Mouse (Mus musculus) hindbrain, embryonic 11.5 days (tissue): ENCODE data around the gene Arid1b. TPM values are rescaled to one million over a fixed set of nuclear protein-coding genes. Genes with fewer than 3 reads are reported as not detected.

Experiments used
- ATAC-seq: fragments of 200-750 bp; cut with Nextera tagmentation; 2 replicates; pipeline ENCODE4 v1.8.0; 2017; ENCODE audit warnings: mild to moderate bottlenecking, moderate TSS enrichment, moderate library complexity; ENCODE audit not compliant: low FRiP score
- DNase-seq: peaks from one replicate; pipeline ENCODE4 v3.0.0-alpha.2; 2015; ENCODE audit warnings: low spot score
- H3K27ac ChIP-seq: fragments of 300-500 bp; sonication (generic); 2 replicates; pipeline ENCODE4 v1.5.1; 2014; ENCODE audit warnings: mild to moderate bottlenecking, low read depth, low read length
- H3K27me3 ChIP-seq: fragments of 300-500 bp; sonication (generic); 2 replicates; pipeline ENCODE4 v1.6.1; 2014; ENCODE audit warnings: mild to moderate bottlenecking, low read length, moderate library complexity, mixed read lengths; ENCODE audit not compliant: control insufficient read depth, insufficient read depth
- H3K36me3 ChIP-seq: fragments of 300-500 bp; sonication (generic); 2 replicates; pipeline ENCODE4 v1.6.1; 2014; ENCODE audit warnings: mild to moderate bottlenecking, low read length, moderate library complexity, mixed read lengths; ENCODE audit not compliant: control insufficient read depth, insufficient read depth
- H3K4me1 ChIP-seq: fragments of 300-500 bp; sonication (generic); replicated peaks from 2 replicates; pipeline ENCODE4 v1.6.1; 2014; ENCODE audit warnings: low read length, mixed read lengths; ENCODE audit not compliant: control insufficient read depth, insufficient read depth
- H3K4me2 ChIP-seq: fragments of 300-500 bp; sonication (generic); replicated peaks from 2 replicates; pipeline ENCODE4 v1.6.1; 2014; ENCODE audit warnings: mild to moderate bottlenecking, low read depth, low read length
- H3K4me3 ChIP-seq: fragments of 300-500 bp; sonication (generic); 2 replicates; pipeline ENCODE4 v1.5.1; 2014; ENCODE audit warnings: low read depth, low read length
- H3K9ac ChIP-seq: fragments of 300-500 bp; sonication (generic); 2 replicates; pipeline ENCODE4 v1.6.1; 2014; ENCODE audit warnings: low read depth, low read length
- H3K9me3 ChIP-seq: fragments of 300-500 bp; sonication (generic); 2 replicates; pipeline ENCODE4 v1.6.1; 2016; ENCODE audit warnings: low read length; ENCODE audit not compliant: control insufficient read depth
- WGBS: fragments of 180-500 bp; shearing (Covaris S2); extraction: QIAGEN DNeasy Blood & Tissue Kit; methylation state at CpG from one replicate; pipeline ENCODE4 v1.1.7; 2014; 5-methylcytosine and 5-hydroxymethylcytosine counted together
- polyA plus RNA-seq: library from polyadenylated mRNA; unstranded; fragments of >200 nt; fragmentation: Nextera tagmentation; extraction: Ambion mirVana; gene quantifications from 2 replicates; pipeline ENCODE4 v1.2.1, GENCODE M21; 2014

The Arid1b gene
- polyA plus RNA-seq, 1 experiment from 2014 or later = 18.6 TPM

- no peak overlapping the region for H3K27ac ChIP-seq
- no peak overlapping the region for H3K9ac ChIP-seq
- no peak overlapping the region for H3K4me2 ChIP-seq
- ATAC-seq (no peak), DNase-seq (no peak)
- no peaks in the 10 kb centered on the region for H3K9me3 ChIP-seq
- peaks cover 3% of the 10 kb centered on the region; the same call in 1 of the 2 replicates for H3K4me1 ChIP-seq
- H3K4me3 ChIP-seq = no peak overlapping the region
- no peaks in the 10 kb centered on the region for H3K36me3 ChIP-seq
- H3K27me3 ChIP-seq = no peaks in the 10 kb centered on the region
- WGBS = 73% methylated on average over 6 of the region's 6 CpGs
These were observed 224.9 kb downstream of the Arid1b start for GRCm38 (mm10) chr17:5218955-5219557.

- no peak overlapping the region for H3K9ac ChIP-seq
- H3K9me3 ChIP-seq = no peaks in the 10 kb centered on the region
- no peaks in the 10 kb centered on the region for H3K27me3 ChIP-seq
- H3K4me2 ChIP-seq = no peak overlapping the region
- no peaks in the 10 kb centered on the region for H3K36me3 ChIP-seq
- DNase-seq = no peak
- peaks cover 3% of the 10 kb centered on the region; the same call in 1 of the 2 replicates for H3K4me1 ChIP-seq
- no peak overlapping the region for H3K27ac ChIP-seq
- ATAC-seq = no peak
- H3K4me3 ChIP-seq = no peak overlapping the region
- 68% methylated on average over 8 of the region's 8 CpGs for WGBS
These were observed 226.9 kb downstream of the Arid1b start for GRCm38 (mm10) chr17:5221041-5221440.

DNA sequence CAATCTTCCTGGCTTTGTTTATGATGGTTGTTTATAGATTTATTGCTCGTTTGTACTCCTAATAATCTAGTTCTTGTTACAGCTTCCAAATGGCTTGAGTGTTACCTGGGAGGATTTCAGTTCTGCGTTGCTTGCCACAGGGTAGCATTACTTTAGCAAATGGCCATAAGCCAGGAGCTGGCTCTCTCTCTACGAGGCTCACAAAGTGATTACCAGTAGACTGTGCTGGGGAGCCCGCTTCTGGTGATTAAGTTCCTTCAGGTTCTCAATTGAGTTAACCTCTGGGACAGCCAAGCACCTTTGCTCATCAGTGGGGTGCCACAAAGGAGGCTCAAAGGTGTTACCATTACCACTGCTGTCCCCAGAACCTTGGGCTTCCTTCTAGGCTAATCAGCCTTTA is 227.4 kb downstream of the Arid1b start:
- peaks cover 3% of the 10 kb centered on the region; the same call in 1 of the 2 replicates for H3K4me1 ChIP-seq

GRCm38 (mm10) chr17:5222827-5223226 is 228.7 kb downstream of the Arid1b start:
- H3K27me3 ChIP-seq = no peaks in the 10 kb centered on the region
- no peaks in the 10 kb centered on the region for H3K9me3 ChIP-seq
- 17% methylated on average over 2 of the region's 2 CpGs for WGBS
- no peak overlapping the region for H3K27ac ChIP-seq
- H3K4me3 ChIP-seq = no peak overlapping the region
- H3K4me2 ChIP-seq = no peak overlapping the region
- ATAC-seq (no peak), DNase-seq (no peak)
- no peaks in the 10 kb centered on the region for H3K36me3 ChIP-seq
- H3K4me1 ChIP-seq = peaks cover 3% of the 10 kb centered on the region; the same call in 1 of the 2 replicates
- no peak overlapping the region for H3K9ac ChIP-seq

More for the DNA sequence above, 227.4 kb downstream of the Arid1b start:
- ATAC-seq (no peak), DNase-seq (no peak)
- Histone ChIP-seq H3K9me3 (no peaks in the 10 kb centered on the region), H3K4me3 (no peak overlapping the region), H3K4me2 (no peak overlapping the region), H3K27ac (no peak overlapping the region), H3K9ac (no peak overlapping the region), H3K27me3 (no peaks in the 10 kb centered on the region), H3K36me3 (no peaks in the 10 kb centered on the region)
- 76% methylated on average over 4 of the region's 4 CpGs for WGBS

DNA sequence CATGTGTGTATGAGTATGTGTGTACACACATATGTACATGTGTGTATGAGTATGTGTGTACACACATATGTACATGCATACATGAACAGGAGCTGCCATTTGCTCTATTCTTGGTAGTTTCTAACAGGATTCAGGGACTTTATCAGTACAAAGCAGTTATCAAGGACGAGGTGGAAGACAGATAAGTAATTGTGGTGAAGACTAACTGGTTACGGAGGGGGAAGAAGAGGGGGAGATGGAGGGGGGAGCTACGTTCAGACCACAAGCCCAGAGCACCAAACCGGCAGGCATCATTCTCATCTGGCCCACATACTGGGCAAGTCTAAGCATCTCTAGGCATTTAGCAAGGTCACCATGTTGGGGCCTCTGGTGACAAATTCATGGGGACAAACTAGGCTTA is 230.8 kb downstream of the Arid1b start:
- H3K4me2 ChIP-seq = no peak overlapping the region
- DNase-seq = no peak
- H3K27me3 ChIP-seq = no peaks in the 10 kb centered on the region
- no peak overlapping the region for H3K27ac ChIP-seq
- no peaks in the 10 kb centered on the region for H3K36me3 ChIP-seq
- peaks cover 3% of the 10 kb centered on the region; the same call in 1 of the 2 replicates for H3K4me1 ChIP-seq
- WGBS = 88% methylated on average over 4 of the region's 4 CpGs
- no peak for ATAC-seq
- no peak overlapping the region for H3K9ac ChIP-seq
- no peaks in the 10 kb centered on the region for H3K9me3 ChIP-seq
- no peak overlapping the region for H3K4me3 ChIP-seq

DNA sequence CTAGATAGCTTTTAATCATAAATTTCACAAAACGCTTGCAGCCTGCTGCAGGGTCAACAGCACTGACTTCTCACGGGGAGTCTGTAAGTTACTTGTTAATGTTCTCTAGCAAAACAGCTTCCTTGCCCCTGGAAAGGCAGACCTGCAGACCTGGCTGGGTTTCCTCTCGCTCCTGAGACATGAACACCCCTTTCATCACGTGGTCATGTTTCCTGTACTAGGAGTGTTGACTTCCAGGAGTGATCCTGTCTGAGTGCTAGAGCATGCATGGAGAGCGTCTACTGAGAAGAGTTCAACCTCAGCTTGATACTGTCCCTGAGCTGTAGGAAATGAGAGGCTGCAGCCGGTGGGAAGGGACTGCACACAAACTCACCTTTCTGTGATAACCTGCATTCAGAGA is 233.0 kb downstream of the Arid1b start:
- whole genome bisulfite sequencing = 81% methylated on average over 6 of the region's 6 CpGs
- no peak overlapping the region for H3K4me2 ChIP-seq
- no peak overlapping the region for H3K9ac ChIP-seq
- H3K9me3 ChIP-seq = no peaks in the 10 kb centered on the region
- DNase-seq = no peak
- H3K4me3 ChIP-seq = no peak overlapping the region
- no peak for ATAC-seq
- no peak overlapping the region for H3K27ac ChIP-seq
- no peaks in the 10 kb centered on the region for H3K36me3 ChIP-seq
- no peaks in the 10 kb centered on the region; the same call in 1 of the 2 replicates for H3K4me1 ChIP-seq
- H3K27me3 ChIP-seq = no peaks in the 10 kb centered on the region

- Histone ChIP-seq H3K9me3 (no peaks in the 10 kb centered on the region), H3K4me1 (no peaks in the 10 kb centered on the region; the same call in 1 of the 2 replicates), H3K4me3 (no peak overlapping the region), H3K9ac (no peak overlapping the region), H3K27me3 (no peaks in the 10 kb centered on the region), H3K27ac (no peak overlapping the region), H3K36me3 (no peaks in the 10 kb centered on the region), H3K4me2 (no peak overlapping the region)
- DNase-seq (no peak), ATAC-seq (no peak)
- WGBS = 67% methylated on average over 14 of the region's 14 CpGs
These were observed 234.0 kb downstream of the Arid1b start for GRCm38 (mm10) chr17:5227950-5228615.

DNA sequence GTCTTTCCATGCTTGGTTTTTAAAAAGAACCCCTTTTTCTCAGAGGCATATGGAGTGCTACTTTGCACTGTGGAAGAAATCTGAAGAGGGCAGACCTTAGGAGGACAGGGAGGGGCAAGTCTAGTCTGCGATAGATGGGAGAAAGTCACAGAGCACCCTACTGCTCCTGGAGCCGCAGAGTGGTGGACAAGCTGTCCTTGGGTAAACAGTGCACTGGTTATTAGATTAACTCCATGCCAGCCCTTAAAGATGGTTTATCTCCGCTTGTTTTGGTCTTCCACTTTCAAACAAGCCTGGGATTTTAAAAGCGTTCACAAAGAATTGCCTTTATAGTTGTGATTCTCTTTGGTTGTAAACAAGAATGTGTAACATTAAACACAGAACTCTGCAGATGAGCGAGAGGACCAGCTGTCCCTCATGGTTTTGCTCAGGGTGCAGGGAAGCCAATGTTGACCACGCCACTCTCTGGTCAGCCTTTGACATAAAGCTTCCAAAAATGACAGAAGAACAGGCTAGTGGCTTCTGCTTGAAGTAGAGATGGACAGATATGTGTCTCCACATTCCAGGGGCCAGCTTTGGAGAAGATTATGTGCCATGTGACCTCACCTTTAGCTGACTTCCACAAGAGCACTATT is 234.6 kb downstream of the Arid1b start:
- no peak for ATAC-seq
- no peaks in the 10 kb centered on the region; the same call in 1 of the 2 replicates for H3K4me1 ChIP-seq

More for the DNA sequence above, 234.6 kb downstream of the Arid1b start:
- no peaks in the 10 kb centered on the region for H3K9me3 ChIP-seq
- no peak overlapping the region for H3K4me3 ChIP-seq
- H3K27me3 ChIP-seq = no peaks in the 10 kb centered on the region
- H3K36me3 ChIP-seq = no peaks in the 10 kb centered on the region
- WGBS = 84% methylated on average over 6 of the region's 6 CpGs
- H3K27ac ChIP-seq = no peak overlapping the region
- H3K4me2 ChIP-seq = no peak overlapping the region
- H3K9ac ChIP-seq = no peak overlapping the region
- no peak for DNase-seq
